Mouse (Mus musculus) bone marrow macrophage, adult 2 months (primary cell): ENCODE data around the gene Twf1. TPM values are rescaled to one million over a fixed set of nuclear protein-coding genes. Genes with fewer than 3 reads are reported as not detected.
A peak's percentile ranks its signal among the peaks of the same experiment; 100 is the strongest.

Experiments used
- H3K27ac ChIP-seq: 2 replicates; pipeline ENCODE4 v1.5.1; 2012; ENCODE audit warnings: low read depth, low read length; ENCODE audit not compliant: insufficient read depth
- H3K4me1 ChIP-seq: 2 replicates; pipeline ENCODE4 v1.6.1; 2012; ENCODE audit warnings: low read length; ENCODE audit not compliant: control insufficient read depth, insufficient read depth
- H3K4me3 ChIP-seq: 2 replicates; pipeline ENCODE4 v1.5.1; 2012; ENCODE audit warnings: mild to moderate bottlenecking, low read length, moderate library complexity; ENCODE audit not compliant: insufficient read depth
- CTCF ChIP-seq: IDR thresholded peaks from 2 replicates; pipeline ENCODE4 v1.5.1; 2012; ENCODE audit warnings: low read depth, mild to moderate bottlenecking, low read length, moderate library complexity
- POLR2A ChIP-seq: IDR thresholded peaks from 2 replicates; pipeline ENCODE4 v1.6.1; 2012; ENCODE audit warnings: mild to moderate bottlenecking, low read depth, low read length, borderline replicate concordance
- polyA plus RNA-seq: library from polyadenylated mRNA; stranded (reverse); fragments of >200 nt; gene quantifications from 2 replicates; pipeline ENCODE4 v1.2.4, GENCODE M21; 2012; ENCODE audit not compliant: missing spikeins, insufficient read depth, insufficient read length

Gene Twf1
- polyA plus RNA-seq = 109 and 114 TPM in 2 replicates

GRCm38 (mm10) chr15:94589219-94590075 lies at the start of gene Twf1:
TSS of gene Twf1 (minus strand) at chr15:94589889.
- H3K4me1 ChIP-seq = peaks cover 33% of the 10 kb centered on the region
- peak within 1 kb of the TSS; percentile 92 for H3K4me3 ChIP-seq
- peak within 1 kb of the TSS; percentile 100 for H3K27ac ChIP-seq
- TF ChIP-seq POLR2A = no peak
- no peak for TF ChIP-seq CTCF

- TF ChIP-seq POLR2A (no peak), CTCF (no peak)
- no peak overlapping the region for H3K27ac ChIP-seq
- H3K4me3 ChIP-seq = no peak overlapping the region
- H3K4me1 ChIP-seq = no peaks in the 10 kb centered on the region
These were observed 49.4 kb upstream of the Twf1 start for GRCm38 (mm10) chr15:94639126-94639525.

GRCm38 (mm10) chr15:94638207-94638606 lies 48.5 kb upstream of the Twf1 start:
- TF ChIP-seq CTCF (no peak), POLR2A (no peak)
- Histone ChIP-seq H3K4me1 (no peaks in the 10 kb centered on the region), H3K4me3 (no peak overlapping the region), H3K27ac (no peak overlapping the region)

GRCm38 (mm10) chr15:94634524-94634923 lies 44.8 kb upstream of the Twf1 start:
- TF ChIP-seq POLR2A (no peak), CTCF (no peak)
- H3K27ac ChIP-seq = no peak overlapping the region
- H3K4me3 ChIP-seq = no peak overlapping the region
- no peaks in the 10 kb centered on the region for H3K4me1 ChIP-seq

- H3K27ac ChIP-seq = no peak overlapping the region
- H3K4me3 ChIP-seq = no peak overlapping the region
- no peaks in the 10 kb centered on the region for H3K4me1 ChIP-seq
- TF ChIP-seq POLR2A (no peak), CTCF (no peak)
These were observed 40.9 kb upstream of the Twf1 start for GRCm38 (mm10) chr15:94630553-94630952.

- peak within 1 kb of the TSS; percentile 49 for H3K4me3 ChIP-seq
- TF ChIP-seq CTCF (no peak), POLR2A (no peak)
- no peak within 1 kb of the TSS for H3K27ac ChIP-seq
- H3K4me1 ChIP-seq = no peaks in the 10 kb centered on the region
These were observed 39.3 kb upstream of the Twf1 start, which contains the start of gene Tmem117 for GRCm38 (mm10) chr15:94628830-94629601. TSS of gene Tmem117 (plus strand) at chr15:94629232.

GRCm38 (mm10) chr15:94628463-94628829 lies 38.8 kb upstream of the Twf1 start:
- H3K4me1 ChIP-seq = no peaks in the 10 kb centered on the region
- no peak overlapping the region for H3K27ac ChIP-seq
- H3K4me3 ChIP-seq = peak overlapping the region; percentile 49
- no peak for TF ChIP-seq POLR2A
- TF ChIP-seq CTCF = no peak

- TF ChIP-seq POLR2A (no peak), CTCF (no peak)
These were observed 31.2 kb upstream of the Twf1 start for GRCm38 (mm10) chr15:94620909-94621308.

GRCm38 (mm10) chr15:94616036-94616435 lies 26.3 kb upstream of the Twf1 start:
- no peaks in the 10 kb centered on the region for H3K4me1 ChIP-seq
- no peak overlapping the region for H3K4me3 ChIP-seq
- H3K27ac ChIP-seq = no peak overlapping the region
- TF ChIP-seq POLR2A (no peak), CTCF (no peak)

More at GRCm38 (mm10) chr15:94620909-94621308, 31.2 kb upstream of the Twf1 start:
- H3K4me3 ChIP-seq = no peak overlapping the region
- no peaks in the 10 kb centered on the region for H3K4me1 ChIP-seq
- no peak overlapping the region for H3K27ac ChIP-seq

GRCm38 (mm10) chr15:94607768-94608167 lies 18.1 kb upstream of the Twf1 start:
- no peak overlapping the region for H3K27ac ChIP-seq
- TF ChIP-seq POLR2A (no peak), CTCF (no peak)
- H3K4me1 ChIP-seq = peaks cover 3% of the 10 kb centered on the region; the same call in 1 of the 2 replicates
- no peak overlapping the region for H3K4me3 ChIP-seq

GRCm38 (mm10) chr15:94602441-94602840 lies 12.8 kb upstream of the Twf1 start:
- H3K4me1 ChIP-seq = peaks cover 3% of the 10 kb centered on the region; the same call in 1 of the 2 replicates
- TF ChIP-seq CTCF (no peak), POLR2A (no peak)
- no peak overlapping the region for H3K4me3 ChIP-seq
- H3K27ac ChIP-seq = no peak overlapping the region
